Mouse (Mus musculus) activated CD4-positive, CD25-positive, alpha-beta regulatory T cell, adult 4 months (primary cell): ENCODE results near the gene Id1. TPM values are rescaled to one million over a fixed set of nuclear protein-coding genes. Genes with fewer than 3 reads are reported as not detected.

Experiments
- ATAC-seq: one replicate; pipeline ENCODE4 v1.8.0; 2017
- polyA plus RNA-seq, 2 experiments: library from polyadenylated mRNA; unstranded; fragments of 100-300 nt; shearing (Covaris generic); gene quantifications; one replicate each; pipeline ENCODE4 v1.2.1; 2017

The Id1 gene
- polyA plus RNA-seq, 2 experiments from 2014 or later = 0.56 to 0.97 TPM

DNA sequence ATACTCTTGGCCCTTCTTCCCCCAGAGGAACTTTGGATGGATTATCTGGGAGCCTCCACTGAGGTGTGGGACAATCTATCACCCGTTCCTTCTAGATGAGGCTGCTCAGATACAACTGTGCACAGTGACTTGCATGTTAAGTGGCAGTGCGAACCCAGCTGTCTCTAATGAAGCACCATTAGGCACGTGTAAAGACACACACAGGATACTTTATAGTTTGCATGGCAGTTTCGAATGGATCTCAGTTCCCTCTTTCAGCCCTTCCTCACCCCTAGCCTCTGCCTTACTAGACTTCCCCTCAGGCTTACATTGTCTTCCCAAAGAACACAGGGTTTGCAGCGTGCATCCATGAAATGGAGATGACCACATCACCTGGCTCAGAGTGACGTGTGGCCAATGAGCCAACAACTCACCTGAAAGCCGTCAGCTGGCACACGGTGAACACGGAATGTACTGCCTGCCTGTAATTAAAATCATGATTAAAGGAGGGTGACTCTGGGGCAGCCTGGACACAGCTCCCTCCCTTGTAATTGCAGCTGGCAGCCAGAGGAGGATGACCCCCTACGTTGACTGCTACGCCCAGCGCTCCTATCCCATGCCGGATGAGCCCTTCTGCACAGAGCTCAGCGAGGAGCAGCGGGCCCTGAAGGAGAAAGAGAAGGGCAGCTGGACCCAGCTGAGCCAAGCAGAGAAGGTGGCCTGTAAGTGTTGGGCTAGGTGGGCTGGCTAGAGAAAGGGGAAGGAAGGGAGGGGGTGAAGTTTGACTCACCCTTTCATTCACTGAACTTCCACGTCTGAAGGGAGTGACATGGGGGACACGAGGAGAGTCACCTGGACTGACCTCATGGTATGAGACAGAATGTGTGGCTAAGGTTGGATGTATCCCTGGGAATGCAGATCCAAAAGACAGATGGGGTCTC lies 20.7 kb downstream of the Id1 start:
- ATAC-seq = no peak

DNA sequence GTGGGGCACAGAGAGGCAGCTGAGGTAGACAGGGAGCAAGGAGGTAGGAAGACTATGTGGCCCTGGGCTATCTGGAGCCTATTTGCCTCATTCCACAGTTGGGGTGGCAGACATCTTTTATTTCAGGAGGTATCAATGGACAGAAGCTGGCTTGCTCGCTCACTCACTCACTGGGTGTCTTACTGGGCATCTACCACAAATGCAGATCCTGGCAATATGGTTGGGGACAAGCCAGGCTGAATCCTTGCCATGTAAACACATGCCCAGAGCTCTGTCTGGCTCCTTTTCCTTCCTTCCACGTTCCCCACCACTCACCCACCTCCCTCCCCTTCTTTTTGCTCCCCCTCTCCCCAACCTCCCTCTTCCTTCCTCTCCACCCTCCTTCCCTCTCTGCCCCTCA lies 21.4 kb downstream of the Id1 start:
- no peak for ATAC-seq

DNA sequence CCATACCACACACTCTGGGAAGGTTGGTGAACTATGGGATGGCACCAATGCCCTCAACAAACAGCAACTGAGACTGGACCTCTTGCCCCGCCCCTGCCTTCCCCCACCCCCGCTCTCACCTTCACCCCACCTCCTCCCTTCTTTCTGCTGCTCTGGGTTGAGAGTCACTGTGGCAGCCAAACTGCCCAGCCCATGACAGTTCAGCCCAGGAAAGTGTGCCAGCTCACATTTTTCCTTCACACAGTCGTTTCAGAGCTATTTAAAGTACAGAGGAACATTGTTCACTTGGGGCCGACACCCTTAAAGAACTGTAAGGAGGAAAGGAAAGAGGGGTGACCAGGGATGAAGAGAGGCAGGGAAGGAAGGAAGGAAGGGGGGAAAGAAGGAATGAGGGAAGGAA lies 22.3 kb downstream of the Id1 start:
- no peak for ATAC-seq

DNA sequence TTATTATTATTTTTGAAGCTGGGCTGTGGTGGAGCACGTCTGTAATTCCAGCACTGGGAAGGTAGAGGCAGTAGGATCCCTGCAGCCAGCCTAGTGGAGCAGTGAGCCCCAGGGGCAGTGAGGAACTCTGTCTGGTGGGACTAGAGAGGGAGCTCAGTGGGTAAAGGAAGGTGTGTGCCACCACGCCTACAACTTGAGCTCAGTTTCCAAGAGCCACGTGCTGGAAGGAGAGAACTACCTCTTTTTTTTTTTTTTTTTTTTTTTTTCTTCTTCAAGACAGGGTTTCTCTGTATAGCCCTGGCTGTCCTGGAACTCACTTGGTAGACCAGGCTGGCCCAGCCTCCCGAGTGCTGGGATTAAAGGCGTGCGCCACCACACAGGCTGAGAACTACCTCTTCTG lies 27.3 kb downstream of the Id1 start:
- no peak for ATAC-seq

DNA sequence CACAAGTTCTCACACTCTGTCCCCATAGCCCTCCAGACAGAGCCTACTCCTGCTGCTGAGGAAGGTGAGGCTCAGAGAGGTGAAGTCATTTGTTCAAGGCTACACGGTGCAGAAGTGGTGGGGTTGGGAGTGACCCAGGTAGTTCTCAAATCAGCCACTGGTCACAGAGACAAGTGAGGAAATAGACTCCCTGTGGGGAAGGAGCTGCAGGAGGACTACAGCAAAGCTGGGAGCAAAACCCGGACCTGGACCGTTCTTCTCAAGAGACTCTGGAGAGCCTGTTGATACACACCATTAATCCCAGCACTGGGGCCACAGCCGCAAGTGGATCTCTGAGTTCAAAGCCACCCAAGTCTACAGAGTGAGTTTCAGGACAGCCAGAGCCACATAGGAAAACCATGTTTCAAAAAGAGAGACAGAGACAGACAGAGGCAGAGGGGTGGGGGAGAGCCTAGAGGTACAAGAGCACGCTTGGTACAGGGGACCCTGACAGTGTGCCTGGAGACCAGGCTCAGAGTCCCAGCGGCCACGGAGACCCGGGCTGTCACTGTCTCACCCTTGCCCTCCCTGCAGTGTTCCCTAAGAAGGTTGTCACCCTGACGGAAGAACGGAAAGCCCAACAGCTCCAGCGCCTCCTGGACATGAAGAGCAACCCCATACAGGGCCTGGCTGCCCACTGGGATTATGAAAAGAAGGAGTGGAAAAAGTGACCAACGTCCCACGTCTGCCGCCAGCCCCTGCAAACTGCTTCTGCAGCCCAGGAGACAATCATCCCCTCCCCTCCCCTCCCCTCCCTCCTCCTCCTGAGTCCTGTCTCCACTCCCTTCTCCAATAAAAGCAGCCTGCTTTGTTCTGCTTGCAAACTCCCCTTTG lies 28.4 kb downstream of the Id1 start:
- no peak for ATAC-seq

DNA sequence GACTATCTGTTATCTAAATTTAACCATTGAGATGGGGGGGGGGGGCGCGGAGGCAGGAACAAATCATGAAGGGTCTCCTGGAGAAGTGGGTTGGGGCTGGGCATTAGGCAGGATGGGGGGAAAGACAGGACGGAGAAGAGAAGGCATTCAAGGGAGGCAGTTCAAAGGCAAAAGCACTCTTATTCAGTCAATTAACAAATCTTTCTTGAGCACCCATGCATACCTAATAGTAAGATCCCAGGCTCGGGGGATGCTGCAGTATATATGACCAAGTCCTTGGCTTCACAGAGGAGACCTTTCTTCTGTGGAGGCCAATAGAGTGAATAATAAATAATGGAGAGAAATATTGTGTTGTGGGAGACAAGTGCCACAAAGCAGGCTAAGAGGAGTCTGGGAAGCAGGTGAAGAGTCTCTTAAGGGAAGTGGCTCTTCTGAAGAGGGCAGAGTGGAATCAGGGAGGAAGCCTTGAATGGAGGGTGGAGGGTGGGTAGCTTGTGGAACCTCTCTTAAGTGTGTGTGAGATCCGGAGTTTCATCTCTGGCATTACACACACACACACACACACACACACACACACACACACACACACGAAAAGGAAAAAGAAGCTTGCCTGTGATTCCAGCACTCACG lies 29.1 kb downstream of the Id1 start:
- no peak for ATAC-seq

DNA sequence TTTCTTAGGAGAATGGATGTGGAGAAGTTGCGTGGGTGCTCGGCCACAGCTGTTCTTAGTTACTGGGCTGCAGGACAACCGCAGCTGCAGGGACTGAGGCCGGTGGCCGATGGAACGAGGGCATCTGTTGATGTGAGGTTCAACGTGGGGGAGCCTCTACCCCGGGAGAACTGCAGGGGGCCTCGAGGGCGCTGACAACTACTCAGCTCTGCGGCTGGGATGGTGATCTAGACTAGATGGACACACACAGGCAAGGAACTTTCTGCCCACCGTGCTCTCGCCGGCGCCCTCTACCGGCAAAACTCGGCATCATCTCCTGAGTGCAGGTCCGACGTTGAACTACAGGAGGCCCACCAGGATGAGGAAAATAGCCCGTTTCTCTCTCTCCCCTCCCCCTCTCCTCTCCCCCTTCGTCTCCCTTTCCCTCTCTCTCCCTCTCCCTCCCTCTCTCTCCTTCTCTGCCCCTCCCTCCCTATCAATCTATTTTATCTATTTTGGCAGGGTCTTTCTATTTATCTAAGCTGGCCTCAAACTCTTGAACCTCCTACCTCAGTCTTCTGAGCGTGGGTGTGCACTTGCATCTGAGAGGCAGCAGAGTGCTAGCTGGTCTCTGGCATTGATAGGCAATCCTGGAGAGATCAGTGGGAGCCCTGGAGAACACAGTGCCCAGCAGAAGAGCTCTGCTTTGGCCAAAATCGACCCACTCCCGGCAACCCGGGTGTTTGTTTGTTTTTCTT lies 30.5 kb downstream of the Id1 start:
- peak; percentile 80 for ATAC-seq

DNA sequence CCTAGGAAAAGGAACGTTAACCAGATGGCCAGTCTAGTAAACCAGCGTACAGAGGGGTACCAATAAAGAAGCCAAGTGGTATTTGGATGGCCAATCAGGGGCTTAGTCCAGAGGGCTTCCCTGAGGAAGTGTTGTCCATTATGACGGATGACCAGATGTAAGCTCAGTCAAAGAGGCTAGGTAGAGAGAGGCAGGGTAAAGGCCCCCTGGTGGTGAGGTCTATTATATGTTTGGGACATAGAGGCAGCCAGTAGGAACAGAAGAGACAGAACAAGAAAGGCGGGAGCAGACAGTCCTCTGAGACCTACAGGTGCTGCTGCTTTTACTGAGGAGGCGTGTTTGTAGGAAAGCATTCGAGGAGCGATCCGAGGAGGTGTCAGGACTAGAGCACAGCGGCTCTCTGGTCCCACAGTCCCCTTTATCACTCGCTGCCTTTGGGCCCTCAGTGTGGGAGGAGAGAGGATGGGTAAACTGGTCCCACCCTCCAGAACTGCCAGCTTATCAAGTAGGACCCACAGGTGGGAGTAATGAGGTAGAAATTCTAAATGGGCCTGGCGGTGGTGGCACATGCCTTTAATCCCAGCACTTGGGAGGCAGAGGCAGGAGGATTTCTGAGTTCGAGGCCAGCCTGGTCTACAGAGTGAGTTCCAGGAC lies 31.7 kb downstream of the Id1 start:
- peak; percentile 60 for ATAC-seq

DNA sequence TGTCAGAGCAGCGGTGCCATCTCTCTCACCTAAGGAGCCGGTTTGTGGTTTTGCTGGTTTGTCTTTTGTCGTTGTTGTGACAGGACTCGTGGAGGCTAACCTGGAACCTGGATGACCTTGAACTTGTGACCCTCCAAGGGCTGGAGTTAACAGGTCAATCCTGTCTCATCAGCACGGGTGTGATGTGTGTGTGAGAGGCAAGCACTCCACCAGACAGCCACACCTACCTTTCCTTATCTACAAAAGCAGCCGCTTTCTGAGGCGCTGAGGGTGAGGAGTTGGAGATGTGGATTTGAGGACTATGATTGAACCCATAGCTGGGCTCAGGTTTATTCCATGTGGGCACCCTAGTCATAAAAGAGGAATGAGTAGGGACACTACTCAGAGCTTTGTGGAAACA lies 33.6 kb downstream of the Id1 start:
- no peak for ATAC-seq

DNA sequence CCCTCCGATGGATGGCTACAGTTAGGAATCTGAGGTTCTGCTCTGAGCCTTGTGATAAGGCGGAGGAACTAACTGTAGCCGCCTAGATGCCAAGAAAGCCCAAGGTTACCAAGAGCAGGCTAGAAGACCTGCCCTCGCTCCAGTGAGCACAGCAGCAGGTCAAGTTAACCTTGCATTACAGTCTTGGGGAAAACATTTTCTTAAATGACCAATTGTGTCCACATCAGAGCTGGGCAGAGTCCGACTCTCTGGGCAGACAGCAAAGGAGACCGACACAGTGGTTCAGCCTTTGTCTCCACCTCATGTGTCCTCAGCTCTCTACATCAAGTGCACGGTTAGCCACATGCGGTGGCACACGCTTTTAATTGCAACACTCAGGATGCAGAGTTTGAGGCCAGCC lies 35.5 kb downstream of the Id1 start:
- ATAC-seq = no peak

DNA sequence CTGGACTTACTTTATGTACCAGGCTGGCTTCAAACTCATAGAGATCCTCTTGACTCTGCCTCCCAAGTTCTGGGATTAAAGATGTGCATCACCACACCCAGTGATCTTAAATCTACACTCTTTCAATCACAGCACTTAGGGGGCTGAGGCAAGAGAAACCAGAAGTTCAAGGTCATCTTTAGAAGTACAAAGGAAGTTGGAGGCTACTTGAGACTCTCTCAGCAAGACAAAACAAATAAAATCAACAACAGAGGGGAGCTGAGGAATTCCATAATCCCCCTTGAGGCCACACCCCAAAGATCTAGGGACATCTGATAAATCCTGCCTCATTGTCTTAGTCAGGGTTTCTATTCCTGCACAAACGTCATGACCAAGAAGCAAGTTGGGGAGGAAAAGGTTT lies 36.2 kb downstream of the Id1 start:
- ATAC-seq = no peak

DNA sequence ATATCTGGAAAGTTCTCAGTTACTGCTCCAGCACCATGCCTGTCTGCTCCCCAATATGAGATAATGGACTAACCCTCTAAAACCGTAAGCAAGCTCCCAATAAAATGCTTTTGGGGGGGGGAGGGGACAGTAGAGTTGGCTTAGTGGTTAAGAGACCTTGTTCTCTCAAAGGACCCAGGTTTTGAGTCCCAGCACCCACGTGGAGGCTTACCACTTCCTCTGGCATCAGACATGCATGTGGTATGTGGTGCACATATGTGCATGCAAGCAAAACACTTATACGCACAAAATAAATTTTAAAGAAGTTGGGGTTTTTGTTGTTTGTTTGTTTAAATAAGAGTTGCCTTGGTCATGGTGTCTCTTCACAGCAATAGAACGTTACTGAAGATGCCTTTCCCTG lies 39.3 kb downstream of the Id1 start:
- peak; percentile 88 for ATAC-seq

DNA sequence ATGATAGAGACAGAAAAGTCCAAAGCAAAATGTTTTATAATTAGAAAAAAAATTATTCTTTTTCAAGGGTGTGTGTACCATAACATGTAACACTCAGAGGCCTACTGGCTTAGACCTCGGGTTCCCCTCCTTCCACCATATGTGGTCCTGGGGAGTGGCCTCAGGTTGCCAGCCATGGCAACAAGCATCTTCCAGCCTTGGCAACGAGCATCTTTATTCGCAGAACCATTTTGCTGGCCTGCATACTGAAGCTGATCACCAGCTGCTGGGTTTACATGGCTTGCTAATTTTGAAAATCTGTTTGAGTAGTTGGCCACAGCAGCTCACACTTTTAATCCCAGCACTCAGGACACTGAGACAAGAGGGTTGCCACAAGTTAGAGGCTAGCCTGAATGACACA lies 40.0 kb downstream of the Id1 start:
- ATAC-seq = no peak

DNA sequence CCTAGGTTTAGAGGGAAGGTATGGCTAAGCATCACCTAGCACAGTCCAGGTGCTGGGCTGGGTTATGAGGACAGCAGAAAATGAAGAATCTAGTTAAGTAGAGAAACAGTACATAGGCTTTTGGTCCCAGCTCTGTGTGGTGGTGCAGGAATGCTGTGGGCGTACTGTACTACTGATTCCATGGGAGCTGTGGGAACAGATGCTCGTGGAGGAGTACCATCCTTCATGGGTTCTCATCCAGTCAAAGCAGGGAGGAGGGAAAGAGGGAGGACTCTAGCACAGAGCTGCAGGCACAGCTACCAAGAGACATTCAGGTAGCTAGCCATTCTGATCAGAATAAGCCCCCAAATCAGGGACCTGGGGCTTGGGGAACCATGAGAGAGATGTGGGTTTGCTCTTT lies 40.4 kb downstream of the Id1 start:
- no peak for ATAC-seq

DNA sequence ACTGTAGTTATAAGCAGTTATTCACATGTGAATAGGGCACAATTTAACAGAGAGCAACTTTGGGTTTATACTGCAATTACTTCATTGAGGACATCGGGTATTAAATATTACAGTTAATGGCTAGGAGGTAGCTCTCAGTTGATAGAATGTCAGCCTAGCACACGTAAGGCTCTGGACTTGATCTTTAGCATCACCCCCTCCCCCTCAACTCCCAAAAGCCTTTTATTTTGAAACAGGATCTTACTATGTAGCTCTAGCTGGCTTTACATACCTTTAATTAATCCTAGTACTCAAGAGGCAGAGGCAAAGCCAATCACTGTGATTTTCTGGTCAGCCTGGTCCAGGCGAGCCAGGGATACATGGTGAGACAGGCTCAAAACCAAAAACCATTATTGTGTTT lies 41.0 kb downstream of the Id1 start:
- ATAC-seq = no peak

DNA sequence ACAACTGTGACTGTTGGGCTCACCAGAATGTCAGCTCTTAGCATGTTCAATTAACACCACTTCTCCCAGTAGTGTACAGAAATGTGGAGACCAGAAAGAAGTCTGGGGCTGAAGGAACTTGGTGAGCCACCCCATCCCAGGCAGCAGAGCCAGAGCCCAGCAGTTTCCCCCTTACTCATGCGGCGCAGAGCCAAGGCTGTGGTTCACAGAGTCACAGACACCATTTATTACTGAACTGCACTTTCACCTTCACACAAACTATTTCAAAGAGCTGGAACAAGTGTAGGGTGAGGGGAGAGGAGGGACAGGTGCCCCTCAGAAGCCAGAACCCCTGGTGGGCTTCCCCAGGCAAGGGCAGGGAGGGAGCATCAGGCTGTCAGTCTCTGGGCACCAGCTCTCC lies 44.4 kb downstream of the Id1 start:
- no peak for ATAC-seq

DNA sequence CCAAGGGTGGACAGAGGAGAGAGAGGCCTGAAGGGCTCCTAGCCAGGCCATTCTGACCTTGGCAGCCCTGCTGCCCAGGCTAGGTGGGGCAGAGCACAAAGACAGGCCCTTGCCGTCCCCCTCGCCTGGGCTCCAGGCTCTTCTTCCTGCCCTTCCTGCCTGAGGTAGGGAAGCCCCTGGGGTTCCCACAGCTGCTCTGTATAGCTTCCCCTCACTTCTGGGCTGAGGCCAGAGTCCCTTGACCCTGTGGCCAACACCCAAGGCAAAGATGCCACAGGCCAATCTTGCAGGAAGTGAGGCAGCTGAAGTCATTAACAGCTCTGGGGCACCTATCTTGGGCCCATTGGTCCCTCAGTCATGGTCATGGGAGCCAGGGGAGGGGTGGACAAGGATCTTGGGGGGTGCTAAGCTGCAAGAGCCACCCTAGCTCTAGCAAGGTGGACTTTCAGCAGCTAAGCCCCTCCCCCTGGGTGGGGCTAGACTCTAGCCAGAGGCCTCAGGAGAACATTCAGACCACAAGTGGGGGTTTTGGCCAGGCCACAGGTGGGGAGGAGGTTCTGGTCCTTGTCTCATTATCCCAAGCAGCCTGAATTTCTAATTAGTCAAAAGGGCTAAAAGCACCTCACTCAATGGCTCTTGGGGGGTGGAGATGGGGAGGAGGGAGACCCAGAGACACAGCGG lies 45.1 kb downstream of the Id1 start:
- ATAC-seq = no peak

DNA sequence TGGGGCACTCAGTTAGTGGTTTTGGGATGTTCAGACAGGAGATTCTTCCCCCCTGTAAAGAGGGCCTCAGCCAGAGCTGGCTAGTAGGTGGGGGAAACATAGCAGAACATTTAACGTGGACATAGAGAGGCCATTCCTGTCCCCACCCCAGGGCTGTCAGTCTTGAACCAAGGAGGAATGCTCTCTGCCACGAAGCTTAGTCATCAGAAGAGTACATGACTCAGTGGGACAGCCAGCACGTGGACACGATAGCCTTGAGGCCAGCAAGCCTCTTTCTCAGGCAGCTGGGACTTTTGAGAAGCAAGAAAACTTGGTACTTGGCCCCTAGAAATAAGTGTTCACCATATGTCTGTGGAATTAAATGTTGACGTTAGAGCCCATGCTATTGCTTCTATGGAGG lies 46.6 kb downstream of the Id1 start:
- no peak for ATAC-seq

DNA sequence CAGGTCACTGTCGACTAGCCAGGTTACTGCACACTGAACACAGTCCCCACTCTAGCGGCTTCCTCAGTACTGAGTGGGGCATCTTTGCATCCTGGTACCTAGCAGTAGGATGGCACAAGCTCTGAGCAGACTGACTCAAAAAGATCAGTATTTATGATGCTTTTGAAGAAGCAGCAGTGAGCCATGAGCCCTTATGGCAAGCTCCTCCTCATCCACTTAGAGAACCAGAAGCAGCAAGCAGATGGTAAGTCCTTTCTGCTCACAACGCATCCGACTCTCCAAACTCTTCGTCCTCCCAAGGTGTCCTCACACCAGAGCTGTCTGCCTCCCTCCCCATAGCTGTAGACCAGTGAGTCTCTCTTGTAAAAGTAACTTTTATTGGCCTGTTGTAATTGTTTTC lies 47.2 kb downstream of the Id1 start:
- ATAC-seq = no peak

DNA sequence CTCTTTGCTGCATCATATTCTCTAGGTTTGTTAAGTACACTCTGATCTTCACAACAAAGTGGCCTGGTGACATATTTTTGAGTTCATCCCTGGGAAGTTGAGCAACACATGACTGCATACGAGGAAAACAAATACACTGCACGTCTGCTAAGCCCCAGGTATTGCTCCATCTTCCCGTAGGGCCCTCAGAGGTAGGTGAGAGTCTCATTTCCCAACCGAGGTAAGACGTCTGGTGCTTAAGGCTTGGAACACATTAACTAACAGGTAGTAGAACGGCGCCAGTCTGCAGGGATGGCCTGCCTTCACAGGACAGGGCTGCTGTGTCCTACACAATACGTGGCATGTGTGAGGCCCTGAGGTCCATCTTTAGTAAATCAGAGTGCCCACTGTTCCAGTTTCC lies 48.6 kb downstream of the Id1 start:
- no peak for ATAC-seq
